Mouse (Mus musculus): Measurements from ENCODE around the gene Ormdl3. TPM values are rescaled to one million over a fixed set of nuclear protein-coding genes. Genes with fewer than 3 reads are reported as not detected.

The Ormdl3 gene
- total and polyA plus RNA-seq, 3 experiments, result 32.5 to 45.1 (median 32.9) TPM

DNA sequence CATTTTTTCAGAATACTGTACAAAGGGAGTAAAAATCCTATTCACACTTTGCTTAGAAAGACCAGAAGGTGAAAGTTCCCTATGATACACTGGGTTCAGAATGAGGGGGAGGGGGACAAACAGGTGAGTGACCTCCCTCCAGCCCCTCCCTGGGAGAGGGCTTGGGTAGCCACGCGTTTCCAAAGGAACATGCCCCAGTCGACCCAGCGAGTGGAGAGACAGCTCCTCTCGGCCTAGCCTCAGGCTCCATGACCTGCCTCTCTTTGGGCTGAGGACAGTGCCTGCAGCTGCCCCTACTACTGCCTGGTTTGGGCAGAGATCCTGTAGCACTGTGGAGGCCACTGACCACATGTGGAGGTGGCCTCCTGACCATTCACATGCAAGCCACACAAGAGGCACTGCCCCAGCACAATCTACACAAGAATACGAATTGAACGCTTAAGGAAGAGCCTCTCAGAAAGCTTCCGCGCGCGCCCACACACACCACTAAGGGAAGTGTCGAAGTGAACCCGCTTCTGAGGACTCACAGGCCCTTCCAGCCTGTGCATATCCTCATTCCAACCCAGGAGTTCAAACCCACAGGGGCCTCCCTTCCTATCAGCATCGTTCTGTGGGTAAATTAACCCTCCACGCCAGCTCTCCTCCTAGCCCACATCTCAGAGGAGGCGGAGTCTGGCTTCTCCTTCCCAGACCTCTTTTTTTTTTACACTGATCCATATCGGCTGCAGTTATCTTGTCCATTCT lies 5.7 kb downstream of the Ormdl3 start:
- peaks cover 16 to 23% of the 10 kb centered on the region in 2 experiments for H3K4me1 ChIP-seq (ENCODE audit: control insufficient read depth in 1 of 2, insufficient read depth in 2 of 2)
- H3K9ac ChIP-seq (ENCODE audit: insufficient read depth, low read depth), result no peak overlapping the region
- peaks cover 35 to 58% of the 10 kb centered on the region in 2 experiments for H3K36me3 ChIP-seq (replicated peaks in 1 of 2; ENCODE audit: control insufficient read depth in 1 of 2, insufficient read depth in 1 of 2, low read length in 1 of 2)
- TF ChIP-seq ETS1 (conservative IDR thresholded peaks at IDR 0.05; ENCODE audit: low read depth, low read length), result no peak
- TF ChIP-seq CHD1 (IDR thresholded peaks at IDR 0.05; ENCODE audit: low read depth, low read length), result no peak
- no peak for TF ChIP-seq MAFK (IDR thresholded peaks at IDR 0.05; ENCODE audit: insufficient replicate concordance, low read length)
- TF ChIP-seq SIN3A (IDR thresholded peaks at IDR 0.05; ENCODE audit: low read length), result no peak
- TF ChIP-seq E2F4 (IDR thresholded peaks at IDR 0.05; ENCODE audit: insufficient replicate concordance, low read depth, low read length), result no peak
- no peak for TF ChIP-seq RAD21 (IDR thresholded peaks at IDR 0.05; ENCODE audit: low read depth, low read length)
- no peak for TF ChIP-seq GABPA (IDR thresholded peaks at IDR 0.05; ENCODE audit: insufficient replicate concordance, low read depth, low read length)
- TF ChIP-seq MAX (IDR thresholded peaks at IDR 0.05; ENCODE audit: low read length), result no peak
- no peak for TF ChIP-seq CTCF (conservative IDR thresholded peaks at IDR 0.05 in 1 of 2, IDR thresholded peaks at IDR 0.05 in 1 of 2; ENCODE audit: low read depth in 2 of 2, low read length in 2 of 2)
- no peak for TF ChIP-seq TBP (conservative IDR thresholded peaks at IDR 0.05; ENCODE audit: low read depth, low read length)
- TF ChIP-seq ZMIZ1 (IDR thresholded peaks at IDR 0.05; ENCODE audit: low read depth, low read length), result no peak
- TF ChIP-seq IRF4 (IDR thresholded peaks at IDR 0.05; ENCODE audit: low read depth, low read length), result no peak
- TF ChIP-seq NRF1 (IDR thresholded peaks at IDR 0.05; ENCODE audit: low read depth, low read length), result no peak
- no peak for TF ChIP-seq EP300 (IDR thresholded peaks at IDR 0.05; ENCODE audit: low read length)
- TF ChIP-seq USF2 (conservative IDR thresholded peaks at IDR 0.05; ENCODE audit: low read depth, low read length), result no peak
- TF ChIP-seq BHLHE40 (IDR thresholded peaks at IDR 0.05; ENCODE audit: low read depth, low read length), result no peak
- TF ChIP-seq MEF2A (IDR thresholded peaks at IDR 0.05; ENCODE audit: borderline replicate concordance, low read depth, low read length), result no peak
- in situ Hi-C loops (cut with MboI; ENCODE audit: low pct_ligation_motif_present, low pct_unique_long_range_greater_than_20kb, low sequenced_read_pairs) (no loop called here), dilution Hi-C loops (cut with MboI; ENCODE audit: extremely low pct_ligation_motif_present, extremely low pct_unique_long_range_greater_than_20kb, low sequenced_read_pairs) (no loop called here)
- no peaks in the 10 kb centered on the region for H3K27me3 ChIP-seq (replicated peaks)
- peaks cover 2% of the 10 kb centered on the region for H3K9me3 ChIP-seq (replicated peaks; ENCODE audit: low read length)
- no peak overlapping the region for H3K27ac ChIP-seq (ENCODE audit: insufficient read depth, low read depth)
- H3K4me3 ChIP-seq (replicated peaks in 1 of 3; ENCODE audit: low read depth in 2 of 3, low read length in 2 of 3, poor library complexity in 1 of 3), result no peak overlapping the region
- no peak for DNase-seq (ENCODE audit: extremely low read depth)
- H3K4me2 ChIP-seq (ENCODE audit: insufficient read depth, low read depth, poor library complexity, severe bottlenecking), result no peak overlapping the region
- H3K79me2 ChIP-seq (replicated peaks; ENCODE audit: control insufficient read depth, extremely low read depth, insufficient read depth, poor library complexity, severe bottlenecking), result peaks cover 14% of the 10 kb centered on the region

DNA sequence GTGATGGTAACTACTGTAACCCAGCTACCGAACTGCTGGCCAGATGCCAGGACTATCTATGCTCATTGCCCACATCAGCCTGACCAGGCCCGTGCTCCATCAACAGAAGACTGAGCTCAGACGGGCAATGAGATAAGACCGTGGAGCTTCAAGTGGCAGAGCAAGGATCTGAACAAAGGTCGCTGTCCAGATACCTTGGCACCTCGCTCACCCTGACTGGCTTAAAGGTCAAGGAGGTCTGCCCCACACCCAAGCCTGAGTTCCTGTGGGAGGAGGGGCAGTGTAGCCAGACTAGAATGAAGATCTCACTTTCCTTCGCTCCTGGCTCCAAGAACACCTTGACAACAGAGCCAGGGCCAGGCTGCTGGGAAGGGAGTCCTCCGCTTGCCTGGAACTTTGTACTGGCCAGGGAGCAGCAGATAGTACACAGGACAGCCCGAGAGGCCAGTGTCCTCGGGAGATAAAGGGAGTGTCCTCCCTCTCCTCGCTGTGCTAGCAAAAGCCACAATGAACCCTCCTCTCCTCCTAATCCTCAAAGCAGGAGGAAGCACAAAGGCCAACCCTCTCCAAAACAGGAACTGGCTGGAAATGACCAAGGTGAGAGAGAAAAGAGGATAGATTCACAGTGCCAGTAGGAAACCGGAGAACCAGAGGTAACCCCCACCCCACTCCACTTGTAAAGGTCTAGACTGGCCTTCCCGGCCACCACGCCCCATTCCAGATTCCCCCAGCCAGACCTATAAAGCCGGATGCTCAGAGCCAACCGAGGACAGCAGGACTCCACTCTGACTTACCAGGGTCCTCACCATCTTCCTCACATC lies 6.7 kb downstream of the Ormdl3 start:
- H3K4me3 ChIP-seq (replicated peaks in 1 of 3; ENCODE audit: low read depth in 2 of 3, low read length in 2 of 3, poor library complexity in 1 of 3), result no peak overlapping the region
- dilution Hi-C loops (cut with MboI; ENCODE audit: extremely low pct_ligation_motif_present, extremely low pct_unique_long_range_greater_than_20kb, low sequenced_read_pairs), result no loop called here
- H3K36me3 ChIP-seq (replicated peaks in 1 of 2; ENCODE audit: control insufficient read depth in 1 of 2, insufficient read depth in 1 of 2, low read length in 1 of 2), result peaks cover 35 to 58% of the 10 kb centered on the region in 2 experiments
- H3K27me3 ChIP-seq (replicated peaks), result no peaks in the 10 kb centered on the region
- no peak overlapping the region for H3K27ac ChIP-seq (ENCODE audit: insufficient read depth, low read depth)
- H3K9me3 ChIP-seq (replicated peaks; ENCODE audit: low read length), result peaks cover 2% of the 10 kb centered on the region
- in situ Hi-C loops (cut with MboI; ENCODE audit: low pct_ligation_motif_present, low pct_unique_long_range_greater_than_20kb, low sequenced_read_pairs), result no loop called here
- H3K4me1 ChIP-seq (ENCODE audit: control insufficient read depth in 1 of 2, insufficient read depth in 2 of 2), result peaks cover 11 to 22% of the 10 kb centered on the region in 2 experiments
- H3K4me2 ChIP-seq (ENCODE audit: insufficient read depth, low read depth, poor library complexity, severe bottlenecking), result no peak overlapping the region
- TF ChIP-seq NELFE (IDR thresholded peaks at IDR 0.05; ENCODE audit: low read depth, low read length) (no peak), USF1 (IDR thresholded peaks at IDR 0.05; ENCODE audit: low read depth, low read length) (no peak), BHLHE40 (IDR thresholded peaks at IDR 0.05; ENCODE audit: low read depth, low read length) (no peak), MXI1 (IDR thresholded peaks at IDR 0.05; ENCODE audit: low read depth, low read length) (no peak), ZC3H11A (IDR thresholded peaks at IDR 0.05; ENCODE audit: low read depth, low read length) (no peak), ZNF384 (IDR thresholded peaks at IDR 0.05; ENCODE audit: low read depth, low read length) (no peak), JUND (conservative IDR thresholded peaks at IDR 0.05; ENCODE audit: low read depth, low read length) (no peak), ZMIZ1 (IDR thresholded peaks at IDR 0.05; ENCODE audit: low read depth, low read length) (no peak)
- H3K79me2 ChIP-seq (replicated peaks; ENCODE audit: control insufficient read depth, extremely low read depth, insufficient read depth, poor library complexity, severe bottlenecking), result peaks cover 5% of the 10 kb centered on the region
- DNase-seq (ENCODE audit: extremely low read depth), result no peak
- no peak overlapping the region for H3K9ac ChIP-seq (ENCODE audit: insufficient read depth, low read depth)
